ENCODE assay signal across 16 mouse cellular contexts in the genomic region with DNA sequence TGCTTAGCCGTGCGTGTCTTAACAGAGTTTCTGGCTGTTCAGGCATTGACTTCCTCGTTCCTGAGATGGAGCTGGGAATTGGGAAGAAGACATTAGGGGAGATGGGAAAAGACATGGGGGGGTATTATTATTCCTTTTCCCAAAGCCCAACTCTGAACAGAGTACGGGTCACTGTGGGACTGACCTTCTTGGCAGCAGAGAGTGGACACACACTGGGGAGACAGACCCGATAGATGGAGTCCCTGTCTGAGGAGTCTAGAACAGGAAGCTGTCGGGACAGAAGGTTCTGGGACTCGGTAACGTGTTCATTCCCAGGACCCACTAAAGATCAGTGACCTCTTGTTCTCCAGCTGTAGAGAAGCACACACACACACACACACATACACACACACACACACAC. TPM values are rescaled to one million over a fixed set of nuclear protein-coding genes. Genes with fewer than 3 reads are reported as not detected.
DNase-seq lines count a peak whose midpoint lies in the region; ATAC-seq and TF ChIP-seq lines count a peak whose summit lies in the region.
"Had no signal": no experiment of that assay in that cellular context is flagged by ENCODE, and none has a peak within 500 bp of the region (broad histone marks: within the 10 kb centered on the region; RNA-seq: fewer than 3 reads in every experiment).

No protein-coding gene starts in this region.

- no peak for TF ChIP-seq POLR2A in lung, adult 2 months (IDR thresholded peaks at IDR 0.05; ENCODE audit: borderline replicate concordance, extremely low read depth, low read depth, low read length)
- no peak for TF ChIP-seq POLR2A in bone marrow, adult 2 months (IDR thresholded peaks at IDR 0.05; ENCODE audit: borderline replicate concordance, control insufficient read depth, low read depth, low read length)

- peaks cover 3% of the 10 kb centered on the region for H3K4me1 ChIP-seq in lung, adult 2 months (ENCODE audit: control insufficient read depth, insufficient read depth, low read length)
- peaks cover 5% of the 10 kb centered on the region; the same call in 1 of the 2 replicates for H3K4me1 ChIP-seq in bone marrow, adult 2 months (ENCODE audit: control insufficient read depth, insufficient read depth, low read length)
- H3K4me1 ChIP-seq in liver, embryonic 13.5 days (replicated peaks) = peaks cover 67% of the 10 kb centered on the region
- H3K4me1 ChIP-seq in neural tube, embryonic 15.5 days = peaks cover 38% of the 10 kb centered on the region
- H3K4me1 ChIP-seq in kidney, embryonic 16.5 days (ENCODE audit: insufficient read depth, low read length) = peaks cover 24% of the 10 kb centered on the region

- DNase-seq in lung, adult 2 months = no peak
- no peak for DNase-seq in lung, adult 18-20 months
- no peak for DNase-seq in liver, embryonic 13.5 days
- DNase-seq in frontal cortex, adult 2 months (ENCODE audit: extremely low spot score in 1 of 2, low spot score in 1 of 2) = no peak
- DNase-seq: adrenal gland, postnatal 36 days; cerebellum, postnatal 36 days; kidney, postnatal 25 days had no signal

- TF ChIP-seq CTCF in lung, adult 2 months (IDR thresholded peaks at IDR 0.05; ENCODE audit: insufficient read depth, low read length) = no peak
- no peak for TF ChIP-seq CTCF in bone marrow, adult 2 months (IDR thresholded peaks at IDR 0.05; ENCODE audit: control insufficient read depth, insufficient read depth, low read length)

- no peak for ATAC-seq in liver, embryonic 13.5 days (ENCODE audit: low read depth)
- no peak for ATAC-seq in neural tube, embryonic 15.5 days (ENCODE audit: low FRiP score)
- no peak for ATAC-seq in kidney, embryonic 16.5 days (ENCODE audit: low FRiP score, low TSS enrichment)
- ATAC-seq: intestine, postnatal 0 days had no signal

- peak overlapping the region; percentile 35 for H3K27ac ChIP-seq in bone marrow, adult 2 months (ENCODE audit: control insufficient read depth, insufficient read depth, low read depth, low read length, poor library complexity)
- H3K27ac ChIP-seq in liver, embryonic 13.5 days = no peak overlapping the region
- no peak overlapping the region for H3K27ac ChIP-seq in neural tube, embryonic 15.5 days (replicated peaks)
- no peak overlapping the region for H3K27ac ChIP-seq in kidney, embryonic 16.5 days (ENCODE audit: low read length)
- H3K27ac ChIP-seq: heart, embryonic 13.5 days; hindbrain, embryonic 14.5 days; limb, embryonic 10.5 days had no signal

- peaks cover 55% of the 10 kb centered on the region for H3K27me3 ChIP-seq in liver, embryonic 13.5 days
- 0 out of 2 replicates have a peak, but pooled peaks cover 5% of the 10 kb centered on the region for H3K27me3 ChIP-seq in neural tube, embryonic 15.5 days (replicated peaks)
- H3K27me3 ChIP-seq in kidney, embryonic 16.5 days (ENCODE audit: insufficient read depth, low read length) = peaks cover 54% of the 10 kb centered on the region

- H3K36me3 ChIP-seq in liver, embryonic 13.5 days = no peaks in the 10 kb centered on the region; the same call in 1 of the 2 replicates
- H3K36me3 ChIP-seq in neural tube, embryonic 15.5 days = no peaks in the 10 kb centered on the region
- no peaks in the 10 kb centered on the region for H3K36me3 ChIP-seq in kidney, embryonic 16.5 days (ENCODE audit: insufficient read depth, low read length)
- H3K36me3 ChIP-seq: heart, embryonic 13.5 days; limb, embryonic 10.5 days had no signal

- peak overlapping the region; percentile 40; the same call in 1 of the 2 replicates for H3K9ac ChIP-seq in liver, embryonic 13.5 days
- no peak overlapping the region for H3K9ac ChIP-seq in neural tube, embryonic 15.5 days (replicated peaks)
- no peak overlapping the region for H3K9ac ChIP-seq in kidney, embryonic 16.5 days (replicated peaks; ENCODE audit: low read length)
- H3K9ac ChIP-seq: heart, embryonic 13.5 days had no signal

- peak overlapping the region; percentile 57 for H3K4me3 ChIP-seq in lung, adult 2 months (replicated peaks; ENCODE audit: extremely low read depth, low read depth, low read length)
- H3K4me3 ChIP-seq in bone marrow, adult 2 months (replicated peaks; ENCODE audit: control insufficient read depth, low read depth, low read length) = peak overlapping the region; percentile 87
- H3K4me3 ChIP-seq in liver, embryonic 13.5 days (replicated peaks) = peak overlapping the region; percentile 21
- H3K4me3 ChIP-seq in neural tube, embryonic 15.5 days (replicated peaks) = no peak overlapping the region
- H3K4me3 ChIP-seq in kidney, embryonic 16.5 days (ENCODE audit: low read length) = no peak overlapping the region
- H3K4me3 ChIP-seq: heart, embryonic 13.5 days; limb, embryonic 10.5 days had no signal

- 50% methylated on average over 8 of the region's 8 CpGs for WGBS in lung, adult 2 months
- 3% methylated on average over 8 of the region's 8 CpGs for WGBS in bone marrow, adult 2 months
- WGBS in liver, embryonic 13.5 days (ENCODE audit: insufficient replicate concordance) = 15% methylated on average over 8 of the region's 8 CpGs
- 77% methylated on average over 8 of the region's 8 CpGs for WGBS in neural tube, embryonic 15.5 days
- 64% methylated on average over 8 of the region's 8 CpGs for WGBS in kidney, embryonic 16.5 days

- H3K9me3 ChIP-seq in liver, embryonic 13.5 days (replicated peaks) = no peaks in the 10 kb centered on the region
- no peaks in the 10 kb centered on the region for H3K9me3 ChIP-seq in neural tube, embryonic 15.5 days (replicated peaks)
- no peaks in the 10 kb centered on the region for H3K9me3 ChIP-seq in kidney, embryonic 16.5 days (ENCODE audit: low read length)
- H3K9me3 ChIP-seq: heart, embryonic 13.5 days; limb, embryonic 10.5 days had no signal

- H3K4me2 ChIP-seq in liver, embryonic 13.5 days = peak overlapping the region; percentile 52
- H3K4me2 ChIP-seq in neural tube, embryonic 15.5 days = peak overlapping the region; percentile 6; the same call in 1 of the 2 replicates
- no peak overlapping the region for H3K4me2 ChIP-seq in kidney, embryonic 16.5 days (replicated peaks; ENCODE audit: low read depth, low read length)
- H3K4me2 ChIP-seq: heart, embryonic 13.5 days; hindbrain, embryonic 14.5 days had no signal

RNA-seq across cellular contexts. Expression of a gene that starts 0.6 kb away (rescaled TPM):
- 5.2 and 7.7 TPM in 2 replicates for polyA plus RNA-seq in lung, adult 2 months (2012; rRNA removed)
- polyA plus RNA-seq in bone marrow, adult 2 months (2011; ENCODE audit: insufficient read depth, insufficient read length, low replicate concordance, missing spikeins) = 11.0 and 27.3 TPM in 2 replicates
- 0.41 and 0.85 TPM in 2 replicates for polyA plus RNA-seq in liver, embryonic 13.5 days (2015; fragmentation: Nextera tagmentation; extraction: Ambion mirVana)
- polyA plus RNA-seq in neural tube, embryonic 15.5 days (2015; fragmentation: Nextera tagmentation; extraction: Ambion mirVana) = 4.6 and 5.3 TPM in 2 replicates
- polyA plus RNA-seq in kidney, embryonic 16.5 days (2015; fragmentation: Nextera tagmentation; extraction: Ambion mirVana) = 0.04 and 0.09 TPM in 2 replicates
- 450 and 465 TPM in 2 replicates for polyA plus RNA-seq in frontal cortex, adult 2 months (2012; rRNA removed)
- polyA plus RNA-seq: heart, embryonic 13.5 days had no signal

RNA-seq across cellular contexts. Expression of a gene that starts 5.6 kb away (rescaled TPM):
- polyA plus RNA-seq in lung, adult 2 months (2012; rRNA removed) = 60.8 and 99.3 TPM in 2 replicates
- 15.7 and 22.5 TPM in 2 replicates for polyA plus RNA-seq in bone marrow, adult 2 months (2011; ENCODE audit: insufficient read depth, insufficient read length, low replicate concordance, missing spikeins)
- polyA plus RNA-seq in liver, embryonic 13.5 days (2015; fragmentation: Nextera tagmentation; extraction: Ambion mirVana) = 69.4 and 77.7 TPM in 2 replicates
- polyA plus RNA-seq in neural tube, embryonic 15.5 days (2015; fragmentation: Nextera tagmentation; extraction: Ambion mirVana) = 108 and 123 TPM in 2 replicates
- 205 and 208 TPM in 2 replicates for polyA plus RNA-seq in kidney, embryonic 16.5 days (2015; fragmentation: Nextera tagmentation; extraction: Ambion mirVana)
- 89.9 and 91.7 TPM in 2 replicates for polyA plus RNA-seq in frontal cortex, adult 2 months (2012; rRNA removed)

RNA-seq across cellular contexts. Expression of a gene that starts 12.3 kb away (rescaled TPM):
- polyA plus RNA-seq in lung, adult 2 months (2012; rRNA removed) = 151 and 182 TPM in 2 replicates
- polyA plus RNA-seq in bone marrow, adult 2 months (2011; ENCODE audit: insufficient read depth, insufficient read length, low replicate concordance, missing spikeins) = 127 and 148 TPM in 2 replicates
- polyA plus RNA-seq in liver, embryonic 13.5 days (2015; fragmentation: Nextera tagmentation; extraction: Ambion mirVana) = 645 and 664 TPM in 2 replicates
- 551 and 796 TPM in 2 replicates for polyA plus RNA-seq in neural tube, embryonic 15.5 days (2015; fragmentation: Nextera tagmentation; extraction: Ambion mirVana)
- 1,871 and 1,917 TPM in 2 replicates for polyA plus RNA-seq in kidney, embryonic 16.5 days (2015; fragmentation: Nextera tagmentation; extraction: Ambion mirVana)
- 154 and 167 TPM in 2 replicates for polyA plus RNA-seq in frontal cortex, adult 2 months (2012; rRNA removed)

RNA-seq across cellular contexts. Expression of a gene that starts 15.7 kb away (rescaled TPM):
- polyA plus RNA-seq in lung, adult 2 months (2012; rRNA removed) = 5.4 and 6.1 TPM in 2 replicates
- polyA plus RNA-seq in bone marrow, adult 2 months (2011; ENCODE audit: insufficient read depth, insufficient read length, low replicate concordance, missing spikeins) = 1.6 TPM in 1 of 2 replicates, not detected in the other
- 0.07 TPM in 1 of 2 replicates, not detected in the other for polyA plus RNA-seq in liver, embryonic 13.5 days (2015; fragmentation: Nextera tagmentation; extraction: Ambion mirVana)
- 5.9 and 7.4 TPM in 2 replicates for polyA plus RNA-seq in neural tube, embryonic 15.5 days (2015; fragmentation: Nextera tagmentation; extraction: Ambion mirVana)
- 1.2 and 1.4 TPM in 2 replicates for polyA plus RNA-seq in kidney, embryonic 16.5 days (2015; fragmentation: Nextera tagmentation; extraction: Ambion mirVana)
- 13.2 and 14.4 TPM in 2 replicates for polyA plus RNA-seq in frontal cortex, adult 2 months (2012; rRNA removed)

RNA-seq across cellular contexts. Expression of a gene that starts 27.6 kb away (rescaled TPM):
- 0.14 and 0.26 TPM in 2 replicates for polyA plus RNA-seq in lung, adult 2 months (2012; rRNA removed)
- polyA plus RNA-seq in bone marrow, adult 2 months (2011; ENCODE audit: insufficient read depth, insufficient read length, low replicate concordance, missing spikeins) = not detected in 2 replicates
- not detected in 2 replicates for polyA plus RNA-seq in liver, embryonic 13.5 days (2015; fragmentation: Nextera tagmentation; extraction: Ambion mirVana)
- polyA plus RNA-seq in neural tube, embryonic 15.5 days (2015; fragmentation: Nextera tagmentation; extraction: Ambion mirVana) = 0.11 and 0.14 TPM in 2 replicates
- polyA plus RNA-seq in kidney, embryonic 16.5 days (2015; fragmentation: Nextera tagmentation; extraction: Ambion mirVana) = 32.6 and 53.8 TPM in 2 replicates
- polyA plus RNA-seq in frontal cortex, adult 2 months (2012; rRNA removed) = 0.70 and 1.0 TPM in 2 replicates
- polyA plus RNA-seq: activated CD4-positive, CD25-positive, alpha-beta regulatory T cell, adult 4 months; embryonic facial prominence, embryonic 11.5 days; hindbrain, embryonic 14.5 days; intestine, postnatal 0 days had no signal

Comparison
In these comparisons a context has a peak if more than half of its experiments do, and no peak if none do; other contexts are left out.
1. H3K4me3 ChIP-seq: peak in lung, adult 2 months (single experiment), bone marrow, adult 2 months (single experiment) and liver, embryonic 13.5 days (single experiment); none in neural tube, embryonic 15.5 days (single experiment) and kidney, embryonic 16.5 days (single experiment).
2. RNA of a gene that starts 0.6 kb away (polyA plus RNA-seq): 450 to 465 TPM in frontal cortex, adult 2 months; 11.0 to 27.3 TPM in bone marrow, adult 2 months, 4.6 to 5.3 TPM in neural tube, embryonic 15.5 days, 5.2 to 7.7 TPM in lung, adult 2 months, 0.41 to 0.85 TPM in liver, embryonic 13.5 days and 0.04 to 0.09 TPM in kidney, embryonic 16.5 days; every median in the first group is over 10 times any median in the second.